Mouse (Mus musculus) liver, embryonic 13.5 days (tissue): Measurements from ENCODE around the gene Nr2c2ap. TPM values are rescaled to one million over a fixed set of nuclear protein-coding genes. Genes with fewer than 3 reads are reported as not detected.

Experiments used
- ATAC-seq: fragments of 200-750 bp; cut with Nextera tagmentation; 2 replicates; pipeline ENCODE4 v1.8.0; 2017; ENCODE audit warnings: low read depth, mild to moderate bottlenecking, moderate number of reproducible peaks, moderate library complexity
- DNase-seq: peaks from one replicate; pipeline ENCODE4 v3.0.0; 2022
- H3K27ac ChIP-seq: fragments of 300-500 bp; sonication (generic); 2 replicates; pipeline ENCODE4 v1.5.1; 2015; ENCODE audit warnings: moderate library complexity, mild to moderate bottlenecking, inconsistent platforms
- H3K27me3 ChIP-seq: fragments of 300-500 bp; sonication (generic); 2 replicates; pipeline ENCODE4 v1.6.1; 2015; ENCODE audit warnings: mild to moderate bottlenecking, inconsistent platforms
- H3K36me3 ChIP-seq: fragments of 300-500 bp; sonication (generic); 2 replicates; pipeline ENCODE4 v1.6.1; 2015; ENCODE audit warnings: mild to moderate bottlenecking, inconsistent platforms
- H3K4me1 ChIP-seq: fragments of 300-500 bp; sonication (generic); replicated peaks from 2 replicates; pipeline ENCODE4 v1.6.1; 2015; ENCODE audit warnings: inconsistent platforms
- H3K4me2 ChIP-seq: fragments of 300-500 bp; sonication (generic); 2 replicates; pipeline ENCODE4 v1.6.1; 2015; ENCODE audit warnings: inconsistent platforms, mild to moderate bottlenecking, moderate library complexity
- H3K4me3 ChIP-seq: fragments of 300-500 bp; sonication (generic); replicated peaks from 2 replicates; pipeline ENCODE4 v1.5.1; 2015; ENCODE audit warnings: mild to moderate bottlenecking, inconsistent platforms
- H3K9ac ChIP-seq: fragments of 300-500 bp; sonication (generic); 2 replicates; pipeline ENCODE4 v1.6.1; 2015; ENCODE audit warnings: mild to moderate bottlenecking, inconsistent platforms
- H3K9me3 ChIP-seq: fragments of 300-500 bp; sonication (generic); replicated peaks from 2 replicates; pipeline ENCODE4 v1.6.1; 2016; ENCODE audit warnings: inconsistent platforms
- WGBS: fragments of 180-500 bp; shearing (Covaris S2); methylation state at CpG from one replicate; pipeline ENCODE4 v1.1.7; 2015; ENCODE audit not compliant: insufficient replicate concordance; 5-methylcytosine and 5-hydroxymethylcytosine counted together
- polyA plus RNA-seq: library from polyadenylated mRNA; unstranded; fragments of >200 nt; fragmentation: Nextera tagmentation; extraction: Ambion mirVana; gene quantifications from 2 replicates; pipeline ENCODE4 v1.2.1, GENCODE M21; 2015

Nr2c2ap gene
- polyA plus RNA-seq, 1 experiment from 2014 or later = 26.2 TPM

DNA sequence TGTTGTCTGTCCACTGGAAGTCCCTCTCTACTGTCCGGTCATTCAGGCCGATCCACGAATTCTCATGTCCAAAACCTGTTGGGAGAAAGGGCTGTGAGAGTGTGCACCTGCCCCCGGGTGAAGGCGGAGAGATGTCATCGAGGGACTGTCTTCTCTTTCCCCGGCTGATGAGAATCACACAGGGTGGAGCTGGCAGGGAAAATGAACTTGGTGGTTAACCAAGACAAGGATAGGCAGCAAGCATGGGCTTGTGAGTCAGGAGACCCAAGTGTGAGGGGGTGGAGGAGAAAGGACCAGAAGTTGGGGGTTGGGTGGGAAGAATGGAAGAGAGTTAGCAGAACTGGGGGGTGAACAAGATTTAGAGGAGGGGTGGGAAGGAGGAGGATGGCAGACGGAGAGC lies 30.9 kb upstream of the Nr2c2ap start:
- ATAC-seq (no peak), DNase-seq (no peak)
- Histone ChIP-seq H3K9ac (no peak overlapping the region), H3K27me3 (peaks cover 10% of the 10 kb centered on the region; the same call in 1 of the 2 replicates), H3K4me2 (no peak overlapping the region), H3K27ac (no peak overlapping the region), H3K36me3 (no peaks in the 10 kb centered on the region), H3K9me3 (no peaks in the 10 kb centered on the region), H3K4me1 (no peaks in the 10 kb centered on the region), H3K4me3 (no peak overlapping the region)
- WGBS = 69% methylated on average over 8 of the region's 8 CpGs

- peaks cover 31% of the 10 kb centered on the region for H3K27me3 ChIP-seq
- no peak overlapping the region for H3K4me3 ChIP-seq
- ATAC-seq (0 out of 2 replicates have a peak, but pooled peaks have one; percentile 26), DNase-seq (no peak)
- H3K27ac ChIP-seq = no peak overlapping the region
- H3K36me3 ChIP-seq = no peaks in the 10 kb centered on the region
- H3K9ac ChIP-seq = no peak overlapping the region
- 11% methylated on average over 6 of the region's 6 CpGs for WGBS
- no peaks in the 10 kb centered on the region for H3K9me3 ChIP-seq
- H3K4me2 ChIP-seq = no peak overlapping the region
- H3K4me1 ChIP-seq = no peaks in the 10 kb centered on the region
Measured at GRCm38 (mm10) chr8:70104506-70104905, 26.6 kb upstream of the Nr2c2ap start.

- Histone ChIP-seq H3K4me3 (no peak overlapping the region), H3K36me3 (no peaks in the 10 kb centered on the region), H3K4me2 (no peak overlapping the region), H3K4me1 (no peaks in the 10 kb centered on the region), H3K9ac (no peak overlapping the region), H3K27me3 (peaks cover 33% of the 10 kb centered on the region), H3K9me3 (no peaks in the 10 kb centered on the region), H3K27ac (no peak overlapping the region)
- 58% methylated on average over 7 of the region's 7 CpGs for WGBS
- DNase-seq (no peak), ATAC-seq (no peak)
Measured at GRCm38 (mm10) chr8:70104922-70105321, 26.2 kb upstream of the Nr2c2ap start.

- DNase-seq (no peak), ATAC-seq (no peak)
- Histone ChIP-seq H3K36me3 (no peaks in the 10 kb centered on the region), H3K27me3 (peaks cover 82% of the 10 kb centered on the region), H3K4me3 (no peak overlapping the region), H3K4me2 (no peak overlapping the region), H3K9me3 (no peaks in the 10 kb centered on the region), H3K4me1 (no peaks in the 10 kb centered on the region), H3K27ac (no peak overlapping the region), H3K9ac (no peak overlapping the region)
- 76% methylated on average over 2 of the region's 2 CpGs for WGBS
Measured at GRCm38 (mm10) chr8:70110451-70110850, 20.7 kb upstream of the Nr2c2ap start.

DNA sequence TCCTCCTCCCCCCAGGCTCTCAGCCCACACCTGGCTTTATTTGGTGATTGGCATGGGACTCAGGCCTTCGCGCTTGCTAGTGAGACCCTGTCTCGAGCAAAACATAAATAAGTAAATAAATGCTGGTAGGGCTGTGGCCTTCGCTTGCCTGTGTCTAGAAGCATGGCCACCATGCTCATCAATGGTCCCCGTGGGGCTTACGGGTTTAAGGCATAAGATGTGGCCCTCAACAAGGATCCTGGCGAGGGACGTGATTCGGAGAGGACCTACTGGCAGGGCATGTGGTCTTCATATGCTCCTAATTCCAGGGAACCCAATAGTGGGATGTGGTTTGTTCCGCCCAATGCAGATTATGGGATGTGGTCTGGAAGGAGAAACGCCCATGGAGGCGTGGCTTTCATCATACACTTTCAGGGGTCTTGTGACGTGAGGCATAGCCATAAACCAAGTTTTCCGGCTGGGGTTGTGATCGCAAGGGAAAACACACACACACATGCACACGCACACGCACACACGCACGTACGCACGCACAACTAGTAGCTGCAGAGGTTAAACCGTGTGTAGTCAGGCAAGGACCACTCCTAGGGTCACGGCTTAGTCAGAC lies 19.8 kb upstream of the Nr2c2ap start:
- Histone ChIP-seq H3K27ac (no peak overlapping the region), H3K4me3 (no peak overlapping the region), H3K27me3 (peaks cover 85% of the 10 kb centered on the region), H3K9me3 (no peaks in the 10 kb centered on the region), H3K4me1 (no peaks in the 10 kb centered on the region), H3K36me3 (no peaks in the 10 kb centered on the region), H3K9ac (no peak overlapping the region), H3K4me2 (no peak overlapping the region)
- ATAC-seq (no peak), DNase-seq (no peak)
- WGBS = 44% methylated on average over 23 of the region's 23 CpGs

DNA sequence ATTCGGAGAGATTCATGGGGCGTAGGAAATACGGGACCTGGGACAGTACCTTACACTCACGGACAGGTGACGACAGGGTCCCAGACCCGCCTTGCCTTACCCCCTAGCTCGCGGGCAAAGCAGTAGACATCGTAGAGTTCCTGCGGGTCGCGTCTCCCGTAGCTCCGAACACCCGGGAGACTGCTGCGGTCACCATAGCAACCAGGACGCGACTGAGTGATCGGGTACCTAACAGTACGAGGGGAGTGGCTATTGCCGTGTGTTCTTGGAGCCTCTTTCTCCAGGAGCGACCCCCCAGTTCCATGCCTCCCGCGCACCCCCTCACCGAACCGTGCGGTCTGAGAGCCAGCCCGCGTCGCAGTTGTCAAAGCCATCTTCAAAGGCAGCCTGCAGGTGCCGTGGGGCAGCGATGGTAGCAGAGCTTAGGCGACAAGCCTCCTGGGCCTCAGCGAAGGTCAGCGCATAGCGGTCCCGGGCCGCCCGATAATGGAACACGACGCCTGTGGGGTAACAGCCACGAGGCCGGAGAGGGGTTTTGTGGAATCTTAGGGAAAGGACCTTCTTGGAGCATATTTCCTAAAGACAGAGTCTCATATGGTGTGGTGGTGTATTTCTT lies 18.6 kb upstream of the Nr2c2ap start:
- Histone ChIP-seq H3K27me3 (peaks cover 97% of the 10 kb centered on the region), H3K27ac (no peak overlapping the region), H3K4me1 (no peaks in the 10 kb centered on the region), H3K9ac (no peak overlapping the region), H3K36me3 (no peaks in the 10 kb centered on the region), H3K9me3 (no peaks in the 10 kb centered on the region), H3K4me2 (no peak overlapping the region), H3K4me3 (no peak overlapping the region)
- ATAC-seq (no peak), DNase-seq (no peak)
- WGBS = 11% methylated on average over 43 of the region's 43 CpGs

GRCm38 (mm10) chr8:70114488-70114887 lies 16.6 kb upstream of the Nr2c2ap start:
- Histone ChIP-seq H3K4me3 (no peak overlapping the region), H3K4me2 (no peak overlapping the region), H3K9ac (no peak overlapping the region), H3K9me3 (no peaks in the 10 kb centered on the region), H3K36me3 (no peaks in the 10 kb centered on the region), H3K4me1 (no peaks in the 10 kb centered on the region), H3K27me3 (peaks cover 99% of the 10 kb centered on the region), H3K27ac (no peak overlapping the region)
- DNase-seq (no peak), ATAC-seq (no peak)
- WGBS = 12% methylated on average over 6 of the region's 6 CpGs

DNA sequence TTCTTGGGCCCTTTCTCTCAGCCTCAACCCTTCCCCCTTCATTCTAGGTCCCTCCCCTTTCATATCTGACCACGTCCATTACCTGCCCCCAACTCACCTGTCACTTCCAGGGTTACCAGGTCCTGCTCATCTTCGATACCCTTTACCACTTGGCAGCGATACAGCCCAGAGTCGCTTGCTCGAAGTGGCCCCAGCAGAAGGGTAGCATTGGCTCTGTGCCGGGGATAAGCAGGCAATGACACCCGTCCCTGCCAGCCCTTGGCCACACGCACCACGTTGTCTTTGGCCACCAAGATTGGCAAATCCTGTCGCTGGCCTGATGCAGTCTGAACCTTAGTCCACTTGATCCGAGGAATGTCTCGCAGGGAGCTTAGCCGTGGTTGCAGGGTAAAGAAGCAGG lies 16.2 kb upstream of the Nr2c2ap start:
- Histone ChIP-seq H3K36me3 (no peaks in the 10 kb centered on the region), H3K4me3 (no peak overlapping the region), H3K27me3 (peaks cover 99% of the 10 kb centered on the region), H3K4me2 (no peak overlapping the region), H3K4me1 (no peaks in the 10 kb centered on the region), H3K9ac (no peak overlapping the region), H3K27ac (no peak overlapping the region), H3K9me3 (no peaks in the 10 kb centered on the region)
- WGBS = 54% methylated on average over 13 of the region's 13 CpGs
- ATAC-seq (no peak), DNase-seq (no peak)

GRCm38 (mm10) chr8:70117611-70118010 lies 13.5 kb upstream of the Nr2c2ap start:
- 5% methylated on average over 9 of the region's 9 CpGs for whole genome bisulfite sequencing
- DNase-seq = peak; percentile 18
- H3K9ac ChIP-seq = no peak overlapping the region

GRCm38 (mm10) chr8:70118726-70119700 lies 12.1 kb upstream of the Nr2c2ap start:
- H3K36me3 ChIP-seq = no peaks in the 10 kb centered on the region
- no peak for ATAC-seq

More at GRCm38 (mm10) chr8:70117611-70118010, 13.5 kb upstream of the Nr2c2ap start:
- Histone ChIP-seq H3K9me3 (no peaks in the 10 kb centered on the region), H3K36me3 (no peaks in the 10 kb centered on the region), H3K4me1 (no peaks in the 10 kb centered on the region), H3K27ac (no peak overlapping the region), H3K4me3 (no peak overlapping the region), H3K27me3 (peaks cover 97% of the 10 kb centered on the region), H3K4me2 (no peak overlapping the region)
- no peak for ATAC-seq

GRCm38 (mm10) chr8:70120667-70121066 lies 10.5 kb upstream of the Nr2c2ap start, which contains the start of gene Ncan:
Ncan (minus strand) TSS chr8:70120873.
- Histone ChIP-seq H3K27ac (no peak within 1 kb of the TSS), H3K27me3 (peaks cover 81% of the 10 kb centered on the region), H3K4me2 (no peak within 1 kb of the TSS), H3K4me3 (no peak within 1 kb of the TSS), H3K9ac (no peak within 1 kb of the TSS), H3K4me1 (no peaks in the 10 kb centered on the region), H3K36me3 (no peaks in the 10 kb centered on the region), H3K9me3 (no peaks in the 10 kb centered on the region)
- WGBS = 6% methylated on average over 19 of the region's 19 CpGs
- DNase-seq (no peak), ATAC-seq (no peak)

More at GRCm38 (mm10) chr8:70118726-70119700, 12.1 kb upstream of the Nr2c2ap start:
- no peaks in the 10 kb centered on the region for H3K9me3 ChIP-seq
- H3K4me1 ChIP-seq = no peaks in the 10 kb centered on the region
- H3K27ac ChIP-seq = no peak overlapping the region
- H3K4me3 ChIP-seq = no peak overlapping the region
- H3K4me2 ChIP-seq = no peak overlapping the region
- no peak for DNase-seq
- H3K27me3 ChIP-seq = peaks cover 85% of the 10 kb centered on the region
- no peak overlapping the region for H3K9ac ChIP-seq
- WGBS = 16% methylated on average over 17 of the region's 17 CpGs
